Mouse (Mus musculus) adrenal gland, adult 8-10 months (tissue): ENCODE measurements around the gene Fmod. TPM values are rescaled to one million over a fixed set of nuclear protein-coding genes. Genes with fewer than 3 reads are reported as not detected.

Experiments used
- DNase-seq: peaks from one replicate; pipeline ENCODE4 v3.0.0; 2022
- total RNA-seq, 4 experiments: library from RNA; stranded (reverse); gene quantifications; 2 replicates each; pipeline ENCODE4 v1.2.4; 2022

Fmod gene
- total RNA-seq, 4 experiments from 2014 or later, result 6.9 to 10.7 (median 7.7) TPM

GRCm38 (mm10) chr1:134056285-134056684, 19.2 kb downstream of the Fmod start:
- no peak for DNase-seq

DNA sequence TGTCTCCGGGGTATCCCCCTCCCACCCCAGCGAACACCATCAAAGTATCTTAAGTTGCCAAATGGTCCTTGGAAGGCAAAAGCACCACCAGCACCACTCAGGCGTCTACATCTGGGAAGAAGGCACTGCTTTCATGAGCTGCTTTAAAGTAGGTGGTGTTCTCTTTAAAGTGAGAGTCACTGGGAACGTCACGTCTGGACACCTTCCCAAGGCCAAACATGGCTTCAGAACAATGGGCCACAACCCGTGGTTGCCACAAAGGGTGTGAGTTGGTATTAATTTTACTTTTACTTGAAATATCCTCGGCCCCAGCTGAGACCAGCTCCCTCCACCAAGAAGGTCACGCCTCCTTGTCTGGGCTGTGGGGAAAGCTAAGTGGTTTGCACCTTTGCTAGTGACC, 20.7 kb downstream of the Fmod start:
- DNase-seq, result no peak

- DNase-seq, result no peak
These were observed 21.8 kb downstream of the Fmod start for GRCm38 (mm10) chr1:134058870-134059269.

- DNase-seq, result no peak
These were observed 23.0 kb downstream of the Fmod start for GRCm38 (mm10) chr1:134059739-134060695.

DNA sequence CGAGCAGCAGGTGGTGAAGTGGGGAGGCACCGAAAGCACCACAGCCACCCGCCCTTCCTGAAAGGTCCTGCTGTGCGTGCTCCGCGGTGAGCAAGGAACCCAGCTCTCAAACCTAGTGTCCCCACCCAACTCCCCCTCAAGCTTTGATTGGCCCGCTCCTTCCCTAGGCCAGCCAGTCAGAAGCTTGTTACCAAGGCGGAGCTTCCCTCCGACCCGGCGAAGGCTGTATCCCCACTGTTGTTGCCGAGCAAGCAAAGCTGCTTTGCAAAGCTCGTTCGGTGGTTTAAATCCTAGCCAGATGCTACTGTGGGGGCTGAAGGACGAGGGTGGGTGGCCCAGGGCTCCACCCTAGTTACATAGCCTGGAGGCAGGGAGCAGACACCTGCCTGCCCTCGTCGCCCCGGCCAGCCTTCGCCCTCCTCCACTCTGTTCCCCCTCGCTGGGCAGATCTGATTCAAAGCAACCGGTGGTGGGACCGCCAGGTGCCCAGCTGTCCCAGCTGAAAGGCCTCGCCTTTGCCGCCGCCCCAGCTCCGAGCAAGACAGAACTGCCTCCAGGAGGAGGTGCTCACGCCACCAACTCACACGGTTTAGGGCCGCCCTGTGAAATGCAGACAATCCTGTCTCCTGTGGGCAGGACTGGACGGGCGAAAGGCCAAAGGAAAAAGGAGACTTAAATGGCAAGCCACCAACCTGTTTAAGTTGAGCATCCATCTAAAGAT, 24.0 kb downstream of the Fmod start:
- DNase-seq, result peak; percentile 95

- no peak for DNase-seq
These were observed 24.9 kb downstream of the Fmod start for GRCm38 (mm10) chr1:134061915-134062314.

- no peak for DNase-seq
These were observed 25.5 kb downstream of the Fmod start for GRCm38 (mm10) chr1:134062411-134063085.

- DNase-seq, result no peak
These were observed 26.2 kb downstream of the Fmod start for GRCm38 (mm10) chr1:134063086-134063772.

GRCm38 (mm10) chr1:134063773-134064125, 26.7 kb downstream of the Fmod start:
- DNase-seq, result no peak

DNA sequence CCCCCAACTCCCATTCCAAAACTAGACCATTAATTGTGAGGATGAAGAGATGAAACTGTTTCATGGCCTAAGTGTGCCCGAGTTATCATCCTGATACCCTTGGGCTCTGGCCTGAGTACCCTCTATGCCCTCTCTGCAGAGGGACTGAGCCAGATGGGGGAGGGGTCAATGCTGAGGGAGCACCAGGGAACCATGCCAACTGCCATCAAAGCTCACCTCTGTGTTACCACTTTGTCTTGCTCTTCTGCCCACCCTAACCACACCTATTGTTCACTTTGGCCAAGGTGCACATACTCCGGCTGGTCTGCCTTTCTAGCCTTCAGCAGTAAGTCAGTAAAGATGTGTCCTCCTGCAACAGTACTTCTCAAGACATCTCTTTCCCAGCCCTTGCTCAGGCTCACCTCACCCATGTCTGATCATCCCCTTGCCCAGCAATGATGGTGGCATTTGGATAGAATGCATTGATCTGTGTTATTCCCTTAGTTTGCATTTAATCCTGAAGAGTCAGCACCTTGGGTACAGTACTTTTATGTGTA, 27.3 kb downstream of the Fmod start:
- no peak for DNase-seq

DNA sequence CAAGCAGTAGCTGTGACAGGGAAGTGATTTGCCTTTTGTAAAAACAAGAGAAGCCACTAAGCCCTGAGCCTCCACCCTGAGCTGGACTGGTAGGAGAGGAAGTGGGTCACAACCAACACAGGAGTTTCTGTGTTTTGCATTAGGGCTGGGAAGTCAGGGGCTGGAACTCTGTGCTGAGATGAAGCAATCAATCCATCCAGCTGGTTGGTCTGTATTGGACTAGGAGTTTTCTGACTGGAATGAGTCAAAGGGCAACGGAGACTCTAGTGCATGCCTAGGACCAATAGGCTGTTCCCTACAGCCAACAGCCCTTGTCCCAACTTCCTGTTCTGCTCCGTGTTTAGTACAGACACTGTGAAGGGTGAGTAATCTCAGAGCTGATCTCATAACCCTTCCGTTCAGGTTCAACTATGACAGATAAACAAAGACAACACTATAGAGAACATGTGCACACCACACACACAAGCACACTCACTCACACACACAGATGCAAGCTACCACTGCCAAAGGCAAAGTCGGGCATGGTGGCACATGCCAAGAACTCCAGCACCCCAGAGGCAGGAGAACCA, 28.3 kb downstream of the Fmod start:
- no peak for DNase-seq

- DNase-seq, result no peak
These were observed 29.5 kb downstream of the Fmod start for GRCm38 (mm10) chr1:134066554-134066953.

GRCm38 (mm10) chr1:134067143-134067619, 30.1 kb downstream of the Fmod start:
- no peak for DNase-seq

- DNase-seq, result no peak
These were observed 33.1 kb downstream of the Fmod start for GRCm38 (mm10) chr1:134070099-134070669.

- no peak for DNase-seq
These were observed 34.5 kb downstream of the Fmod start for GRCm38 (mm10) chr1:134071411-134072018.

- no peak for DNase-seq
These were observed 36.1 kb downstream of the Fmod start for GRCm38 (mm10) chr1:134073061-134073564.

- no peak for DNase-seq
These were observed 36.6 kb downstream of the Fmod start for GRCm38 (mm10) chr1:134073658-134074057.

DNA sequence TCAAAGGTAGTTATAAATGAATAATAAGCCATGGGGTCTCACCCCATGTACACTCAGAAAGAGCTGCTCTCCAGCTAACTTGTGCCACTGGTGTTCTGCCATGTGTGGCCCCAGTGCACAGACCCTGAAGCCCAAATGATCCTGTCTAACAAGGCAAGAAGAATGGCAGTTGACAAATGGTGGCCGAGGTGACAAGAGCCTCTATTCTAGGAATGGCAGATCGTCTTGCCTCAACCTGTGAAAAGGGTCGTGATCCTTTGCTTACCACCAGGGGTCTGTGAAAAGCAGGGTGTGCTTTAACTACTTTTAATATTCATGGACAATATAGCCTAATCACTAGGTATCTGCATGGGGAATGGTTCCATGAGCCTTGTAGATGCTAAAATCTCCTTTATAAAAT, 37.1 kb downstream of the Fmod start:
- no peak for DNase-seq

DNA sequence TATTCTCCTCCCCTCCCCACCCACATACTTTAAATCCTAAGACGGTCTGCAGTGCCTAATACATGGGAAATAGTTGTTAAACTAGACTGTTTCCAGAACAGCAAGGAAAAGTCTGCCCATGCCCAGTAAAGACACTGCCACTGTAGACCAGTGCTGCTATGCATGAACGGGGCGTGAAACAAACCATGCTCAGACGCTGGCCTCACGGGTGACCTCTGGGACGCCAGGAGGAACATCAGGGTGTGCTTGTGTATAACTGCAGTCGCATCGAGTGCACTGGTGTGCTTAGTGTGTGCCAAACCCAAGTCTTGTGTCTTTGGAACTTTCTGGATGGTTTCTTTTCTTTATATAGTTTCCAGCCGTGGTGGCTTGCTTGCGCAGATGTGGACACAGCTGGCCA, 37.6 kb downstream of the Fmod start:
- DNase-seq, result no peak

GRCm38 (mm10) chr1:134075532-134075931, 38.5 kb downstream of the Fmod start:
- no peak for DNase-seq

- DNase-seq, result no peak
These were observed 39.7 kb downstream of the Fmod start for GRCm38 (mm10) chr1:134076789-134077188.
